In genomic region chr17:51783591-51784279, GRCm38 (mm10) we compare ENCODE assay signal across 14 mouse cellular contexts.
"Had no signal": no experiment of that assay in that cellular context is flagged by ENCODE, and none has a peak within 500 bp of the region (broad histone marks: within the 10 kb centered on the region; RNA-seq: fewer than 3 reads in every experiment).

No protein-coding gene starts in this region.

- H3K27me3 ChIP-seq: liver, embryonic 15.5 days; midbrain, embryonic 13.5 days; neural tube, embryonic 15.5 days; stomach, embryonic 15.5 days had no signal

- H3K9me3 ChIP-seq: liver, embryonic 15.5 days; midbrain, embryonic 13.5 days; neural tube, embryonic 15.5 days; stomach, embryonic 15.5 days had no signal

- H3K4me1 ChIP-seq: liver, embryonic 15.5 days; neural tube, embryonic 15.5 days; stomach, embryonic 15.5 days had no signal

- ATAC-seq: inflammation-experienced regulatory T-cells, adult 6 months; intestine, postnatal 0 days; midbrain, embryonic 13.5 days had no signal

- H3K27ac ChIP-seq: liver, embryonic 15.5 days; midbrain, embryonic 13.5 days; neural tube, embryonic 15.5 days; stomach, embryonic 15.5 days had no signal

- H3K9ac ChIP-seq: liver, embryonic 15.5 days; midbrain, embryonic 13.5 days; neural tube, embryonic 15.5 days; stomach, embryonic 15.5 days had no signal

- H3K4me3 ChIP-seq: liver, embryonic 15.5 days; midbrain, embryonic 13.5 days; neural tube, embryonic 15.5 days; stomach, embryonic 15.5 days had no signal

- H3K4me2 ChIP-seq: liver, embryonic 11.5 days; liver, embryonic 15.5 days; midbrain, embryonic 13.5 days; neural tube, embryonic 15.5 days; stomach, embryonic 15.5 days had no signal

- H3K36me3 ChIP-seq: liver, embryonic 15.5 days; stomach, embryonic 15.5 days had no signal

- DNase-seq: kidney, adult 8-10 months; kidney, postnatal 25 days; layer of hippocampus, adult 9-11 months; layer of hippocampus, postnatal 36 days; right cerebral cortex, postnatal 4 days; spleen, adult 18-20 months; thymus, postnatal 4 days had no signal
